Mouse (Mus musculus) liver, adult 2 months (tissue): ENCODE data around the gene Mrps26.

Experiments
- CTCF ChIP-seq: fragments of 200-500 bp; IDR thresholded peaks from 2 replicates; pipeline ENCODE4 v1.5.1; 2011; ENCODE audit warnings: low read depth, low read length, control low read depth
- POLR2A ChIP-seq: fragments of 200-500 bp; IDR thresholded peaks from 2 replicates; pipeline ENCODE4 v1.6.1; 2011; ENCODE audit warnings: low read length, control low read depth; ENCODE audit not compliant: insufficient read depth; ENCODE audit errors: extremely low read depth

- no peak for TF ChIP-seq POLR2A
- TF ChIP-seq CTCF = no peak
These were observed 5.4 kb downstream of the Mrps26 start for GRCm38 (mm10) chr2:130568921-130569320.
